Comparison of ENCODE assay signal across 21 mouse cellular contexts in the genomic region with DNA sequence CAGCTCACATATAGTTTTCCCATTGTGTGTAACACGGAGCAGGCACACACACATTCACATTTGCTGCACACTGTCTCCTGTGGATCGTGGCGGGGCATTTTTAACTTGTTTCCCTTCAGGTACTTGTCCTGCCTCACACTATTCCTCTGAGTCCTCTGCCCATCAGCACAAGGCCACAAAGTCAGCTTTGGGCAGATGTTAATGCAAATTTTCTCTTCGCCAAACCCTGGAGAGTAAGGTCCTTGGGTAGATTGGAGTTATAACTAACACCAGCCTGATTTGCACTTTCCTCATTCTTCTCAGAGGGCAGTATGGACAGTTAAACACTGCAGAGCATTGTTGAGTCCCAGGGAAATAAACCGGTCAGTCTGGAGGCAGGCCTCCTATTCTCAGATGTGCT.
A peak's percentile ranks its signal among the peaks of the same experiment; 100 is the strongest.
DNase-seq lines count a peak whose midpoint lies in the region; ATAC-seq and TF ChIP-seq lines count a peak whose summit lies in the region.
"Had no signal": no experiment of that assay in that cellular context is flagged by ENCODE, and none has a peak within 500 bp of the region (broad histone marks: within the 10 kb centered on the region; RNA-seq: fewer than 3 reads in every experiment).

No protein-coding gene starts in this region.

- H3K9me3 ChIP-seq in lung, embryonic 15.5 days, result no peaks in the 10 kb centered on the region
- no peaks in the 10 kb centered on the region for H3K9me3 ChIP-seq in lung, postnatal 0 days (ENCODE audit: low read length)
- H3K9me3 ChIP-seq: embryonic facial prominence, embryonic 10.5 days; embryonic facial prominence, embryonic 12.5 days; forebrain, embryonic 13.5 days; forebrain, embryonic 15.5 days; G1E had no signal

- WGBS in lung, embryonic 15.5 days, result 68% methylated on average over 5 of the region's 5 CpGs
- WGBS in lung, postnatal 0 days, result 65% methylated on average over 5 of the region's 5 CpGs

- H3K4me1 ChIP-seq in lung, embryonic 15.5 days, result peaks cover 22% of the 10 kb centered on the region
- peaks cover 8% of the 10 kb centered on the region for H3K4me1 ChIP-seq in lung, postnatal 0 days (ENCODE audit: insufficient read depth, low read depth, low read length)

- TF ChIP-seq EP300 in lung, postnatal 0 days (IDR thresholded peaks at IDR 0.05), result no peak

- no peak for ATAC-seq in lung, embryonic 15.5 days (ENCODE audit: borderline replicate concordance, extremely low read depth, low FRiP score, low TSS enrichment)
- ATAC-seq in lung, postnatal 0 days, result no peak
- ATAC-seq: activated CD4-positive, CD25-positive, alpha-beta regulatory T cell, adult 4 months; forebrain, embryonic 13.5 days; forebrain, embryonic 15.5 days; forebrain, postnatal 0 days; Patski had no signal

- no peak overlapping the region for H3K4me2 ChIP-seq in lung, embryonic 15.5 days
- 0 out of 2 replicates have a peak overlapping the region, but pooled peaks have one; percentile 11 for H3K4me2 ChIP-seq in lung, postnatal 0 days (replicated peaks; ENCODE audit: low read depth, low read length)
- H3K4me2 ChIP-seq: embryonic facial prominence, embryonic 12.5 days; forebrain, embryonic 13.5 days; forebrain, embryonic 15.5 days had no signal

- H3K27me3 ChIP-seq in lung, embryonic 15.5 days, result no peaks in the 10 kb centered on the region
- H3K27me3 ChIP-seq in lung, postnatal 0 days (replicated peaks; ENCODE audit: insufficient read depth, low read length), result no peaks in the 10 kb centered on the region
- H3K27me3 ChIP-seq: embryonic facial prominence, embryonic 12.5 days; forebrain, embryonic 13.5 days; forebrain, embryonic 15.5 days; Patski had no signal

- no peak for DNase-seq in lung, postnatal 25 days (ENCODE audit: low spot score)
- no peak for DNase-seq in lung, postnatal 0 days (ENCODE audit: low spot score)
- DNase-seq in lung, postnatal 14 days, result no peak
- DNase-seq in ovary, postnatal 36 days (ENCODE audit: low spot score), result no peak
- DNase-seq: adrenal gland, adult 8-10 months; adrenal gland, postnatal 14 days; adrenal gland, postnatal 36 days; cerebellum, adult 11-12 months; cerebellum, adult 2 months; cerebellum, adult 9-10 months; cerebellum, postnatal 10 days; cerebellum, postnatal 25 days; forebrain, postnatal 0 days had no signal

- no peaks in the 10 kb centered on the region for H3K36me3 ChIP-seq in lung, embryonic 15.5 days
- no peaks in the 10 kb centered on the region for H3K36me3 ChIP-seq in lung, postnatal 0 days (ENCODE audit: insufficient read depth, low read length)
- H3K36me3 ChIP-seq: embryonic facial prominence, embryonic 10.5 days; embryonic facial prominence, embryonic 12.5 days; forebrain, embryonic 15.5 days had no signal

- H3K9ac ChIP-seq in lung, embryonic 15.5 days, result no peak overlapping the region
- H3K9ac ChIP-seq in lung, postnatal 0 days (replicated peaks; ENCODE audit: low read depth), result no peak overlapping the region
- H3K9ac ChIP-seq: embryonic facial prominence, embryonic 12.5 days; forebrain, embryonic 13.5 days; forebrain, embryonic 15.5 days; forebrain, postnatal 0 days had no signal

- H3K27ac ChIP-seq in lung, embryonic 15.5 days, result peak overlapping the region; percentile 81
- peak overlapping the region; percentile 66 for H3K27ac ChIP-seq in lung, postnatal 0 days (ENCODE audit: low read length)
- H3K27ac ChIP-seq: embryonic facial prominence, embryonic 10.5 days; embryonic facial prominence, embryonic 12.5 days; forebrain, embryonic 13.5 days; forebrain, embryonic 15.5 days had no signal

- no peak for TF ChIP-seq CTCF in lung, postnatal 0 days (IDR thresholded peaks at IDR 0.05)

- no peak overlapping the region for H3K4me3 ChIP-seq in lung, embryonic 15.5 days
- H3K4me3 ChIP-seq in lung, postnatal 0 days (ENCODE audit: low read depth, low read length), result no peak overlapping the region
- H3K4me3 ChIP-seq: embryonic facial prominence, embryonic 10.5 days; embryonic facial prominence, embryonic 12.5 days; forebrain, embryonic 13.5 days; forebrain, embryonic 15.5 days had no signal
